Mouse (Mus musculus) kidney, postnatal 10 days (tissue): ENCODE measurements around the gene Ptcd2.
"Not testable (repeated sequence)": the region's sequence is repeated elsewhere in the genome, so short reads cannot be mapped to it uniquely, and the experiment has no call there.

ENCODE experiments used
- DNase-seq: peaks from one replicate; pipeline ENCODE4 v3.0.0; 2021; ENCODE audit warnings: mixed read lengths

Ptcd2 gene

DNA sequence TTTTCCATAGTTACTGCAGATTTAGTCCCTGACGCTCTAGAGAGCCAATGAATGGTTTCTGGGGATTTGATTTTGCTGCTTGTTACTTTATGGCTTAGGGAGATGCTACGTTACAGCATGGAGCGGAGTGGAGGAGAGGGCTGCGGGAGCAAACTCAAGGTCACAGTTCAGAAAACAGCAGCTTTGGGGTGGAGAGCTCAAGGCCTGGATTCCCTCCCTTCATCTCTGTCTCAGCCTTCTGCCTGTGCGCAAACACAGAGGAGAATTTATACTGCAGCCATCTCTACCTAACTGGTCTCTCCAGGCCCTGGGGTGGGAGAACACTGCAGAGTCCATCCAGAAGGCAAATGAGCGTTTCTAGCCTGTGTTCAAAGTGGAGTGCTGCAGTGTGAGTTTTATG lies 10.6 kb upstream of the Ptcd2 start:
- DNase-seq, result no peak

DNA sequence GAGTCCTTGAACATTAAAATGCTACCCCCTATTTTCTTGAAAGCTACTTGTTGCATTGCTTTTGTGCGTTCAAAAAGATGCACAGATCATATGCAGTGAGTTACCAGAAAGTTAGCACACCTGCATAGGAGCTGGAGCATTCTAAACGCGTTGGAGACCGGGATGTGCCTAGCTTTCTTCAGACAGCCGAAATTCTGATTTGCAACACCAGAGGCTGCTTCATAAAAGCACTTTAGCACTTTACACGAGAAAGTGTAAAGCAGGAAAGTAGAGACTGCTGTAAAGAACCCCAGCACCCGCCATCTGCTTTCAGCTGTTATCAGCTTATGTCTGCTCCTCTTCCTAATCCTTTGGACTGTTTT lies 9.0 kb upstream of the Ptcd2 start:
- DNase-seq, result no peak

DNA sequence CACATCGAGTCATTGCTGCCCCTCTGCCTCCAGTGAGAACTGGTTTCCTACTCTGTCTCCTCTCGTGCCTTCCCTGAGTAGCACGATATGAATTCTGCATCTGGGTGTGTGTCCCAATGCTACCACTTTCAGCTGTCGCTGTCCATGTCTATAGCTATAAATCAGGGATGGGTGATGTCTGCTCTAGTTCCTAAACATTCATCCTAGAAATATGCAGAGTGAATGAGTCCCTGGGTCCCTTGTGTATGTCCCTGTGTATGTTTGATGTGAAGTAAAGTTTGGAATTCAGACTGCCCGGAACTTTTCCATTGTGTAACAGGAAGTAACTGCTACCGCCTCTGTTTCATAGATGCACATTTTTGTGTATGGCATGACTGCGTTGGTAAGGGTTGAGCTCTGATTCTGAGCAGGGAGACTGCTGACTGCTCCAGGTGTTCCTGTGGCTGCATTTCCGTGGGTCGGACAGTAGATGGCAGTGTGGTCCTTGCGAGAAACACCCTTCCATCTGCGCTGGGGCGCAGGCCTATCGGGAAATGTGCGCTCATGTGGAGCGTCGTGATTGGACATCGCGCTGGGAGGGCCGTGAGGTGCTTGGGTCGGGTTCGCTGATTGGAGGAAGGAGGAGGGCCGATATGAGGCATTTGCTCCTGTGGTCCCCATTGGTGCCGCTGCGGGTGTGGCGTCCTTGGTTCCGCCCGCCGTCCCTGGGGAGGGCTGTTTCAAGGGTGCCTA lies 8.4 kb upstream of the Ptcd2 start:
- peak; percentile 95 for DNase-seq

DNA sequence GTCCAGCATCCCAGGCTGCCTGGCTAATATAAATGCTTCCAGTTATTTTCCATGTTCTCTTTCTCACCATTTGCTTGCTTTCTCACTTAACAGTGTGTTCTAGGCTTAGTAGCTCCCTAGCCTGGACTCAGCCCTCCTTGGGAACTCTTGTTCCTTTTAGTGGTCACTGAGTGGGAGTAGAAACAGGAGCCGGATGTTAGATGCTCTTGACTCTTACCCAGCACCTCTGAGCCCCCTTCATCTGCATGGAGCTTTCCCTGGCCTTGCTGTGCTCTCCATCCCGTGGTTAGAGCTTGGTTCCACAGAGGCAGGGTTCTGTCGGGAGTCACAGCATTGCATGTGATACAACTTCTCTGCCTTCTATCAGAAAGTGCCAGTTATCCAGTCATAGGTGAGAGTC lies 7.1 kb upstream of the Ptcd2 start:
- no peak for DNase-seq

DNA sequence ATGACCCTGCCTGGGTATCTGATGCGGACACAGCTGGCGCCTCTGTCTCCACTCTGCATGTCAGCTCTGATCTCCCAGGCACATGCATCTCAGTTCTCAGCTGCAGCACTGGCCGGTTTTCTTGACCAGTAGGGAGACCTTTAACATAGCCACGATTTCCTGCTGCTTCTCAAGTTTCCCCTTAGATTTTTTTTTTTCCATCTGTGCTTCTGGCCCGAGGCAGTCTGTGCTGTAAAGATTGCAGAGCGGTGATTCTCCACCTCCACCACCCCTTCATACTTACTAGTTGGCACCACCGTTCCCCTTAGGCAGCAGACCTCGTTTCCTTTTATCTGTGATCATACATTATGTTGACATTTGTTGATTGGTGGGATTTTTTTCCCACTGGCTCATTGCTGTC lies 6.7 kb upstream of the Ptcd2 start:
- no peak for DNase-seq

DNA sequence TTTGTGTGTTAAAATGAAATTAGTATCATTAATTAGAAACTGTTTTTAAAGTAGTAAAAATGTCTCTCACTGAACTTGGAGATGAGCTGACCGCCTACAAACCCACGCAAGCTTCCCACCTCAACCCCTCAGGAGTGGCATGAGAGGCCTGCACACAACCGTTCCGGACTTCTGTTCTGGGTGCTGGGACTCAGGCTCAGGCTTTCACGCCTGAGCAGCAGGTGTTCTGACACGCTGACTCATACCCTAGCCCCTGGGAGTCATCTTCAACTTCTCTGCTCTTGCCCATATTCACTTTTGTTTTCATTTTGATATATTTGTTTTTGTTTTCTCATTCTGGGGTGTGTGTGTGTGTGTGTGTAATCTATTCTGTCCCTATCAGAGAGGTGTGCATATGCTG lies 5.5 kb upstream of the Ptcd2 start:
- no peak for DNase-seq

DNA sequence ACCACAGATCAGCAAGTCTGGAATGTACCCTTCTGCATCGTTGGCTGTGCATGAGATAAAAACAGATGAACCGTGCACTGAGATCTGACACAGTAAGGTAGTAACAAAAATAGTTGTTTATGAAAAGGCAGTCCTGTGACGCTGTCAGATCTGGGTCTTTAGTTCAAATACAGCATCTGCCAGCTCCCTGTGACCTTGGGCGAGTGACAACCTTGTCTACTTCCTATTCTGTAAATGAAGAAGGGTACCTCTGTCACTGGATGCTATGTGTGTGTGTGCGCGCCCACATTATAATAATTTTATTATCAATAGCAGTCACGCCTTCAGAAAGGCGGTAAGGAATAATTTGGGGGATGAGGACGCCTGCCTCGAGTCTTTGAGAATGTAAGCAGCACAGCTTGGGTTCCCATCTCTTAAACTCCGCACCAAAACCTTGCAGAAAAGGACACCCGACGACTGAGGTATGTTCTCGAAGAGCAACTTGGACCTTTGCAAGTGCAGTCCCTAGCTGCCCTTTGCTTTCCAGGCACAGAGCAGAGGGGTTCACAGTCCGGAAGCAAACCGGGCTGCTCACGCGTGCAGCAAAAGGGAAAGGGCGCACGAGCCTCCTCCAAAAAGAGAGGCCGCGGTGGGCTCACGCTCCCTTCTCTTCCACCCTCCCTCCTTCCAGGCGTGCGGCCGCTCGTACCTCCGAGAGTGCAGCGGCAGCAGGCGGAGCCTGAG lies 468 bp downstream of the Ptcd2 start:
- DNase-seq, result no peak

DNA sequence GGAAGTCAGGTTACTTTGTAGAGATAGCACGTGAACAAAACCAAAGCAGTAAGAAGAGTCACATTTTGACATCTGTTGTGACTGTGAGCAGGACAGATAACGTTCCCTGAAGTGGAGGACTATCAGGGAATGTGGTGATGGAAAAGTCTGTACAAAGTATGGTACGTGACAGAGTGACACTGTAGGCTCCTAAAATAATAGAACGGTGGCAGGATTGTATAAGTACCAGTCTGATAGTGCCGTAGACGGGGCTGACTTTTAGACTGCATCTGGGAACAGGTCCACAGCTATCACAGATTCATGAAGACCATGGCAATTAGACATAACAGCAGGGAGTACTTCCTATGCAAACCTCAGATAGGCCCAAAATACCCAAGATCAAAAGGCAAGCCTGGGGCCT lies 3.0 kb downstream of the Ptcd2 start:
- DNase-seq, result no peak

DNA sequence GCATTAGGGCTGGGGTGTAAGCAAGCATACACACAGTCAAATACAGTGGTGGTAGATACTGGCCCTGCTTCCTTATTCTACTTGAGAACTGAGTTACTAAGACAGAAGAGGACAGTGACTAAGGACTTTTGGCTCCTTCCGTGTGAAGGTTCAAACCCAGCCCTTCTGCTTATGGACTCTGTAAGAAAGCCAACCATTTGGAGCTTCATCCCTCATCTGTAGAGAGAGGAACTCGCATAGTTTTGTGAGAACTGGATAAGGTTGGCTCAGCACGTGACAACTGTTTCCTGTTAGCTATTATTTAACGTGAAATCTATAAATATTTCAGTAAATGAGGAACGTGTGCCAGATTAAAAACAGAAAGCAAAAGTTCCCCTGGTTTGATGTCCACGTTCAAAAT lies 7.0 kb downstream of the Ptcd2 start:
- no peak for DNase-seq

DNA sequence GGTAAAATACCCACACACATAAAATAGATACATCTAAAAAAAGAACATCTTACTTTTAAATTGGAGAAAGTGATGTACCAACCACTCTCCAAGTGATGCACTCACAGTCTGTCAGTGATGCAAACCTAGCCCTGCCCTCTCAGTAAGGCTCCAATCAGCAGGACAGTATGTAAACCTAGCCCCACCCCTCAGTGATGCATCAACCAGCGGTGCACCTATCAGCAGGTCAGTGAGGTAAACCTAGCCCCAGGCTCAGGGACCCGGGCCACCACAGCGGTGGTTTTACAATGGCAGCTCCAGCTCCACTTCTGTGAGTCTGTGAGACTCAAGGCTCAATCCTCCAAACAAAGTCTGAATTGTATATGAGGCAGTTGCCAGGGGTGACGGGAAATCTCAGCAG lies 13.2 kb downstream of the Ptcd2 start:
- DNase-seq, result no peak

DNA sequence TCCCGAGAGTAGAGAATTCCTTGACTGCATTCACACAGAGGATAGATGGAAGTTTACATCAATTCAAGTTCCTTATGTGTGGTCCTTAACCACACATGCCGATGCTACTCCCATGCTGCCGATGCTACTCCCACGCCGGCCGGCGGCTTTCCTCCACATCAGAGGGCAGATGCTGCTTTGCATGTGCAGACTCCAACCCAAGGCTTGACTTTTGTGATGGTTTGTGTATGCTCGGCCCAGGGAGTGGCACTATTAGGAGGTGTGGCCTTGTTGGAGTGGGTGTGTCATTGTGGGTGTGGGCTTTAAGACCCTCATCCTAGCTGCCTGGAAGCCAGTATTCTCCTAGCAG lies 20.2 kb downstream of the Ptcd2 start:
- not testable (repeated sequence) for DNase-seq

DNA sequence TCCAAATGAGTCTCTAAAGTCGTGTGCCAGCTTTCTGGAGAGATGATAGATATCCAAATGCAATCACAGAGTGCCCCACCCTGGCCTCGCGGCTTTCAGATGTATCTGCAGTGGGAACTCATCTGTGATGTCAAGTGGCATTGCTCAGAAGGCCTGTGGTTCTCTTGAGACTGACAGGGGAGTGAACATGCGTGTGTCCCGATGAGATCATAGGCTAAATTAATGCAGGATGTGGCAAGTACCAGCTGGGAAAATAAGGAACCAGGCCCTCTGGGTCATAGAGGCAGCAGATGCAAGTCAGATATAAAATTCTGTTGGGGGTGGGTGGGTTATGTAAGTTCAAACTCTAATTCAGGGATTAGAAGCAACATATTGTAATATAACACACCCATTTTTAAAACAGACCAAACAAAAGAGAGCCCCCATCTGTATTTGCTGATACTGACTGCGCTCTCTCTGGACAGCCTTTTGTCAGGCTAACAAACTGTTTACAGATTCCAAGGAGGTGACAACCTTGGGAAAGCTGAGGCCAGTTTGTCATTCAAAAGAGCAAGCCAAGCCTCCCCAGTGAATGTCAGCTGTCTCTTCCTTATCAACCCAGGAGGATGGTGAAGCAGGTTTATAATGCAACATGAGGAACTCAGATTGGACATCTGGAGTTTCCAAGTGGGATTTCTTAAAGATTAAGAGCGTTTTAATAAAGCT lies 20.7 kb downstream of the Ptcd2 start:
- DNase-seq, result no peak

DNA sequence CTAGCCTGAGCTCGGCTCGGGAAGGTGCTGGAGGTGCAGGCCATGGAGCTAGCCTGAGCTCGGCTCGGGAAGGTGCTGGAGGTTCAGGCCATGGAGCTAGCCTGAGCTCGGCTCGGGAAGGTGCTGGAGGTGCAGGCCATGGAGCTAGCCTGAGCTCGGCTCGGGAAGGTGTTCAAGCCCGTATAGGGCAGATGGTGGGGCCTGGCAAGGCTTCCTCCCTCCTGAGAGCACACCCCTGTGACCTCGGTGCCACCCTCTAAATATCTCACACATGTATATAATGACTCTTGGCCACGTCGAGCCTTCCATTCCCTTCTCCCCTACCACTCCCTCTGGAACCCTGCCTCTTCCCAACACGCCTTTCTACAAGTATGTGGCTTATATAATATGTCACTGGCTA lies 21.6 kb downstream of the Ptcd2 start:
- not testable (repeated sequence) for DNase-seq

DNA sequence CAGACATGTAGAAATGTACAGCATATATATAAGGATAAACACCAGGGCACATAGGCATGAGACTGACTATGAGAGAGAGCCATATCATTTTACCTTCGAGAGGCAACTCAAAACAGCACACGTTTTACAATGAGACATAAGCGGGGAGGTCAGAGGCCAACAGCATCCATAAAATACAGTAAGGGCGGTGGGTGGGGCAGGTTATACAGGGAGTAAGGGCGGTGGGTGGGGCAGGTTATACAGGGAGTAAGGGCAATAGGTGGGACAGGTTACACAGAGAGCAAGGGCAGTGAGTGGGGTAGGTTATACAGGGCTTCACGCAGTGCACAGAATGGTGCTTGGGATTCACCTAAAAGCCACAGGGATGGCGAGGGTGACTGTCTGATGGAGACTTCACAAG lies 24.1 kb downstream of the Ptcd2 start:
- DNase-seq, result no peak

DNA sequence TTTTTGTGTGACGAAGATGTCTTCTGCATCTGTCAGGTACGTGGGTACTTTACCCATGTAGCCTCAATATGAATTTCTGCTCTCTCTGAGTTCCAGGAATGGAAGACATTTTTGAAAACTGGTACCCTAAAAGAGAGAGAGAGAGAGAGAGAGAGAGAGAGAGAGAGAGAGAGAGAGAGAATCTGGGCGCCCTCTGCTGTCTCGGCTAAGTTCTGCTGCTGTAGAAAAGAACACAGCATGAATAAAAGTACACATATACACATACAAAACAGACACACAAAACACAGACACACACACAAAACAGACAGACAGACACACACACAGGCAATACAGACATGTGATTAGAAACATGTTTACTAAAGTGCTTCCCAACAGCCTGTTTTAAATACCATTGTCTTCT lies 27.4 kb downstream of the Ptcd2 start:
- peak; percentile 79 for DNase-seq

DNA sequence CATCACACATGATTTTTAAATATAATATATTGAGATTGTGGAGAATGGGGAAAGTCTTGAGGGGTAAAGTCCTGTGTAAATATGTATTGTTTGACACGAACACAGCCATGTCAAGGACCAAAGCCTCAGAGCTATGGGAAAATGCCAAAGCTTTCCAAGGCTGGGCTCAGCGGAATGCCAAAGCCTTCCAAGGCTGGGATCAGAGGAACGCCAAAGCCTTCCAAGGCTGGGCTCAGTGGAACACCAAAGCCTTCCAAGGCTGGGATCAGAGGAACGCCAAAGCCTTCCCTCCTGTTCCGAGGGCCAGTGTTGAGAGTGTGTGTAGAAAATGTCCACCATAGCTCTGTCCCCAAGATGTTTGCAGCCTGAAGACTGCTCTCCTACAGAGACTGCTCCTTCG lies 28.1 kb downstream of the Ptcd2 start:
- DNase-seq, result no peak

DNA sequence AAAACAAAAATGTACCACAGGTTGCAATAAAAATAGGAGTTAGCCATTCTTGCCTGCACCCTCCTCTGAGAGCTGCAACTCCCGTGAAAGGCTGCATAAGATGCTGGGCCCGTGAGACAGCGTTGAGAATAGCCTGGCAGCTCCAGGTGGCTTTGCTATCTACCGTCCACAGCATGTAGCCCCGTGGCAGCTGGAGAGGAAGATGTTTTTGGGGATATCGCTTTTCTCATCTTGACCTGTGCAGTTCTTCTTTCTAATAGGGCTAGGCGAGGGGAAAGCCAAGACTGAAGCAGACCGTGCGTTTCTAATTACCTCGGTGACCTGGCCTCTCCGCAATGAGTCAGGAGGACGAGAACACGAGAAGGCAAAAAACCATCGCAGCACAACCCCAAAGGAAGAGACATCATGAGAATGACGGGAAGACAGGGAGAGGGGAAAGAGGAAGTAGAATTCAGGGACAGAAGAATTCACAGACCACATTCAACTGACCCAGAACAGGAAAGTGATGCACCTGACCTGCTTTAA lies 29.8 kb downstream of the Ptcd2 start:
- no peak for DNase-seq

DNA sequence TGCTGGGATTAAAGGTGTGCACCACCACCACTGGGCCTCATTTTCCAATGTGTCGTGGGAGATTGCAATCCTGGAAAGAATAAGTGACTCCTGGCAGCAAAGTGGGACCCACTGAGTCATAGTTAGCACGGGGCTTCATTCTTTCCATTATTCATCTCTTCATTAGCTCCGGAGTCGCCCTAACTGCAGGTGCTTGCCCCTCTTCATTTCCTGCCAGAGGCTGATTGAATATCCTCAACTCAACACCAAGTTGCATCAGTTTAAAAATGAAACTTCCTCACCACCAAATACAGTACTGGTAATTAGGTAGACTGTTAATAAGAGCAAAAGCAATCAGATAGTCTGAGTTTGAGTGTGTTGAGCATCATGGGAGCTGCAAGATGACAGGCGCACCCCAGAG lies 30.4 kb downstream of the Ptcd2 start:
- no peak for DNase-seq

DNA sequence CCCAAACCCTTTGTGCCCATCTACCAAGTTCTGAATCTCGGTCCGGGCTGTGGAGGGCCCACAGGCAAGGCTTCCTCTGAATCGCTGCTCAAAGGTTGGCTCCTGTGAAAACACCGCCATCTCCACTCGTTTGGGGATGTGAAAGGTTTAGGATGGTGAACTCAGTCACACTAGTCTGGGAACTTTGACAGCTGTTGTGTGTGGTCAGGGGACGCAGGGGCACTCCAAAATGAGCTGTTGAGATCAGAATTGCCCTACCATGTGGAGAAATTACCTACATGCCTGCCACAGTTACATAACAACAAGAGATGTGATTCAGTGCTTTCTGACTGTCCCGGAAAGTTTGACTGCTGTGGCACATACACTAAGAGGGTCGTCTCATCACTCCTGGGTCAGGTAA lies 36.1 kb downstream of the Ptcd2 start:
- no peak for DNase-seq

DNA sequence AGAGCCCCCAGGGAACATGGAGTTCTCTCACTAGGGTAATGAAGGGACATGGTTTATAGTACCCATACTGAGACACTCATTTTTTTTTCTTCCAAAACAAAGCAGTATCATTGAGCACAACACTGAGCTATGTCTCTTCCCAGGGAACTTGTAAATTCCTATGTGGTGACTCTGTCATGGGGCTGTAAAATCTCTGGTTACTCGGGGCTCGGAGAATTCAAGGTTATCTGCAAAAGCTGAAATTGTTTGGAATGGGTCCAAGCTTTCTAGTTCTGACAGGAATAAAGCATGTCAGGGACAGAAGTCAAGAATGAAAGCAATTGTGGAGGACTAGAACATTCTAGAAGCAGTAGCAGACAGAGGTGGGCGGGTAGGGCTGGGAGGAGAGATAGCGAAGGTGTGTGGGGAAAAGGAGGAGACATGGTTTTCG lies 36.6 kb downstream of the Ptcd2 start:
- no peak for DNase-seq

DNA sequence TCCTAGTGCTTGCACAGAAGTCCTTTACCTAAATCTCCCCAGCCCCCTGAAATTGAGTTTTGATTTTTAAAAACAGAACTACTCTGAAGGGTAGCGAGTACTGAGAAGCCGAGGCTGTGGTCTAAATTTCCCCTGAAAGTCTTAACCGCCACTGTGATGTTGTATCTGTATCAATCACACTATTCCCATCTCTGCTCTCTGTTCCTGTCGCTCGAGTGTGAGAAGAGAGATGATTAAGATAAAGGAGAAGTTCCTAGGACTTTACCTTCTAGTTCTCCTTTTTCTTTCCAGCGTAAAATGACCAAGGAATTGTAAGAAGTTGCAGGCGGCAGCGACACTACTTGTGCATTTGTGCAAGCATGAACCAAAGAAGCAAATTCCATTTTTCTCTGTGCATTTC lies 38.3 kb downstream of the Ptcd2 start:
- DNase-seq, result no peak

DNA sequence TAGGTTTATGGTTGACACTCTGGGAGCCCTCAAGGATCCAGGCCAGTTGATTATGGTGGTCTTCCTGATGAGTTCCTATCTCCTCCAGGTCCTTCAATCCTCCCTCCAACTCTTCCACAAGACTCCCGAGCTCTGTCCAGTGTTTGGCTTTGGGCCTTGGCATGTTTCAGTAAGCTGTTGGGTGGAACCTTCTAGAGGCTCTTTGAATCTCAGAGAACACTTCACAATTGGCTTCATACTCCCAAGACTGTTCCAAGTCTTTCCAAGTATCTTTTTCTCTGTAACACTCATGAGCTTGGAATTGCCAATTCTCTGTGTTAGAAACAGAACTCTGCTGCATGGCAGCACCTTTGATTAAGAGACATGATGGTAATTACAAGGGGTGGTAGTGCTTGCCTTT lies 39.3 kb downstream of the Ptcd2 start:
- DNase-seq, result no peak

DNA sequence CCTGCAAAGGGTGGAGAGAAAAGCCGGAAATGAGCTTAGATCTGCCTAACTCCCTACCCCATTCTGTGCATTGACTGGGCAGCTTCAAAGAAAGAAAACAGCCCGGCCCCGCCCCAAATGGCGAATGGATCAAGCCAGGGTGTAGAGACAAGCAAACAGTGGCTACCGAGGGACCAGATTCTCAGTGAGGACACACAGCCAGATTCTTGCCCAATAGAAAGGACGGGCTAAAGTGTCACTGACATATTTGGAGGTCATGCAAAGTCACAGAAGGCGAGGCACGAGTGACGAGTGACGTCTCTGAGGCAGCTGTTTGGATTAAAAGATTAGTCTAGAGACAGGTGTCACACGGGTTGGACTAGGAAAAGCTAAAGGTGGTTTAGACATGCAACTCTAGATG lies 40.1 kb downstream of the Ptcd2 start:
- DNase-seq, result no peak

DNA sequence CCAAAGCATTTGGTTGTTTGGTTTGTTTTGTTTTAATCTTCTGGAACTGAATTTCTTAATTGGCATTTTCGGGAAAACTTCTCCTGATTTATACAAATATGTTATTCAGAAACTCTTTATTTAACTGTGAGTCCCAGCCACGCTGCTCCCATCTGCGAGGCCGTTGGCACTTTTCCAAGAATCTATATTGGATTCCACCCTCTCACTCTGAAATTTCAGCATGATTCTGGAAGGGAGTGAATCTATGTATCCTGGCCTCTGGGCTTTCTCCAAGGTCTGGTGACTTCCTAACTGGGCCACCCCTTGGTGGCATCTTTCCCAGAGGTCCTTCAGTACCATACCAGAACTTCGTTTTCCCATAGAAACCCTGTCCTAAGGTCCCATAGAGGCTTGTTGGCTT lies 40.7 kb downstream of the Ptcd2 start:
- no peak for DNase-seq
